Mouse (Mus musculus): ENCODE data around the gene Nckap5. TPM values are rescaled to one million over a fixed set of nuclear protein-coding genes. Genes with fewer than 3 reads are reported as not detected.

The Nckap5 gene
- total and polyA plus RNA-seq, 3 experiments, result not detected

DNA sequence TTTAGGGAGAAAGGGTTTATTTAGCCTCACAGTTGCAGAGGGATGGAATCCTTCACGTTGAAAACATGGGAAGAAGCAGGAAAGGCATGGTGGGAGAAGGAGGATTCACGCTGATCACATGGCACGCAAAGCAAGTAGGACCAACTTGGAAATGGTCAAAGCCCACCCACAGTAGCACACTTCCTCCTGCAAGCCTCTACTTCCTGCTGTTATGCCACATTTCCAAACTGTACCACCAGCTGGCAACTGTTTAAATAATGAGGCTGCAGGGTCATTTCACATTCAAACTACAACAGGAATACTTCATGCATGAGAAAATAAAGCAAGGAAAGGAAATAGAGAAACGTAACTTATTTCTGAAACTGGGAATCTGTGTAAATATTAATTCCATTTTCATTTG, 15.7 kb upstream of the Nckap5 start:
- H3K9me3 ChIP-seq (replicated peaks; ENCODE audit: insufficient read depth, low read length), result no peaks in the 10 kb centered on the region
- no peak overlapping the region for H3K27ac ChIP-seq (ENCODE audit: control insufficient read depth, low read depth, low read length)
- no peaks in the 10 kb centered on the region for H3K36me3 ChIP-seq (ENCODE audit: control insufficient read depth in 1 of 2, insufficient read depth in 2 of 2, low read length in 2 of 2)
- TF ChIP-seq TCF12 (IDR thresholded peaks at IDR 0.05; ENCODE audit: low read depth, low read length), result no peak
- TF ChIP-seq MYC (IDR thresholded peaks at IDR 0.05; ENCODE audit: low read depth, low read length), result no peak
- TF ChIP-seq ETS1 (IDR thresholded peaks at IDR 0.05; ENCODE audit: low read depth, low read length), result no peak
- H3K4me3 ChIP-seq (ENCODE audit: control insufficient read depth in 1 of 2, insufficient read depth in 1 of 2, low read depth in 2 of 2, low read length in 2 of 2), result no peak overlapping the region
- no peak for DNase-seq (ENCODE audit: low read depth, low spot score)
- H3K79me2 ChIP-seq (ENCODE audit: control insufficient read depth, insufficient read depth, low read length, poor library complexity), result no peaks in the 10 kb centered on the region
- no peaks in the 10 kb centered on the region for H3K4me1 ChIP-seq (ENCODE audit: control insufficient read depth in 1 of 2, insufficient read depth in 2 of 2, low read length in 2 of 2)
- H3K9ac ChIP-seq (ENCODE audit: control insufficient read depth, low read depth, low read length, poor library complexity, severe bottlenecking), result no peak overlapping the region
- H3K27me3 ChIP-seq (ENCODE audit: control insufficient read depth in 1 of 2, insufficient read depth in 2 of 2, low read length in 2 of 2), result no peaks in the 10 kb centered on the region

DNA sequence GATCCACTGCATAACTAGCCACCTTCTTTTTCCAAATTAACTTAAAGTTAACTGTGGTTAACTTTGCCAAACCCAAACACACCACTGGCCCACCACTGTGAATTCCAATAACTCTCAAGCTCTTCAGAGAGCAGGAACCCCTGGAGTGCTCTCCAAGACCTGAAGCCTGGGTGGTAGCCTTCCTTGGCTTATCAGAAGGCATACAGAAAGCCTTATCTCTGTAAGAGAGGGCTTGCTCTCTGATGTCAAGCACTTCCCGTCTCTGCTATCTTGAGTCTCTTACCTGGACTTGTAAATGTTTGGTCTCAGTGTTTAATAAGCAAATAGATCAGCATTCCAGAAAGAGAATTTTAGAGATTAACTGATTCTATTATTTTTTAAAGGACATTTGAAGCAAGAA, 2.3 kb upstream of the Nckap5 start:
- H3K27me3 ChIP-seq (ENCODE audit: control insufficient read depth in 1 of 2, insufficient read depth in 2 of 2, low read length in 2 of 2), result no peaks in the 10 kb centered on the region
- no peak overlapping the region for H3K27ac ChIP-seq (ENCODE audit: control insufficient read depth, low read depth, low read length)
- H3K79me2 ChIP-seq (ENCODE audit: control insufficient read depth, insufficient read depth, low read length, poor library complexity), result no peaks in the 10 kb centered on the region
- no peak overlapping the region for H3K9ac ChIP-seq (ENCODE audit: control insufficient read depth, low read depth, low read length, poor library complexity, severe bottlenecking)
- H3K9me3 ChIP-seq (replicated peaks; ENCODE audit: insufficient read depth, low read length), result no peaks in the 10 kb centered on the region
- TF ChIP-seq NRF1 (IDR thresholded peaks at IDR 0.05; ENCODE audit: insufficient read depth, low read depth, low read length, poor library complexity, severe bottlenecking) (no peak), KAT2A (conservative IDR thresholded peaks at IDR 0.05; ENCODE audit: low read depth, low read length) (no peak), ZNF384 (IDR thresholded peaks at IDR 0.05; ENCODE audit: low read depth, low read length) (no peak), E2F4 (IDR thresholded peaks at IDR 0.05; ENCODE audit: borderline replicate concordance, low read depth, low read length) (no peak), POLR2AphosphoS2 (IDR thresholded peaks at IDR 0.05; ENCODE audit: low read length) (no peak), MXI1 (IDR thresholded peaks at IDR 0.05; ENCODE audit: low read depth, low read length) (no peak), JUND (IDR thresholded peaks at IDR 0.05; ENCODE audit: low read depth, low read length) (no peak), USF2 (IDR thresholded peaks at IDR 0.05; ENCODE audit: borderline replicate concordance in 1 of 2, insufficient read depth in 1 of 2, low read depth in 1 of 2, low read length in 2 of 2) (no peak), MEF2A (IDR thresholded peaks at IDR 0.05; ENCODE audit: extremely low read depth, insufficient replicate concordance, low read depth, low read length, poor library complexity, severe bottlenecking) (no peak), MYC (IDR thresholded peaks at IDR 0.05; ENCODE audit: low read depth, low read length) (no peak), ZMIZ1 (IDR thresholded peaks at IDR 0.05; ENCODE audit: low read depth, low read length) (no peak), CHD1 (IDR thresholded peaks at IDR 0.05; ENCODE audit: low read depth, low read length) (no peak), BHLHE40 (IDR thresholded peaks at IDR 0.05; ENCODE audit: borderline replicate concordance, low read depth, low read length) (no peak), GABPA (IDR thresholded peaks at IDR 0.05; ENCODE audit: low read depth, low read length) (no peak), MAFK (IDR thresholded peaks at IDR 0.05; ENCODE audit: borderline replicate concordance, low read depth, low read length) (no peak)
- no peak overlapping the region for H3K4me3 ChIP-seq (ENCODE audit: control insufficient read depth in 1 of 2, insufficient read depth in 1 of 2, low read depth in 2 of 2, low read length in 2 of 2)
- H3K36me3 ChIP-seq (ENCODE audit: control insufficient read depth in 1 of 2, insufficient read depth in 2 of 2, low read length in 2 of 2), result no peaks in the 10 kb centered on the region
- no peak for DNase-seq (ENCODE audit: low read depth, low spot score)
- no peaks in the 10 kb centered on the region for H3K4me1 ChIP-seq (ENCODE audit: control insufficient read depth in 1 of 2, insufficient read depth in 2 of 2, low read length in 2 of 2)

All from MEL (cell line).